Mouse (Mus musculus) brain, embryonic 14.5 days (tissue): ENCODE measurements around the gene Aurkb. TPM values are rescaled to one million over a fixed set of nuclear protein-coding genes. Genes with fewer than 3 reads are reported as not detected.
"Not testable (repeated sequence)": the region's sequence is repeated elsewhere in the genome, so short reads cannot be mapped to it uniquely, and the experiment has no call there.

Experiments
- DNase-seq: peaks from one replicate; pipeline ENCODE4 v3.0.0-alpha.2; 2011; ENCODE audit warnings: low read depth
- CTCF ChIP-seq: fragments of 200-500 bp; IDR thresholded peaks from 2 replicates; pipeline ENCODE4 v1.5.1; 2012; ENCODE audit warnings: inconsistent platforms, mild to moderate bottlenecking, moderate library complexity, borderline replicate concordance; ENCODE audit not compliant: insufficient read depth, insufficient read length; ENCODE audit errors: extremely low read depth
- POLR2A ChIP-seq: fragments of 200-500 bp; IDR thresholded peaks from 2 replicates; pipeline ENCODE4 v1.6.1; 2012; ENCODE audit warnings: mild to moderate bottlenecking, inconsistent platforms, borderline replicate concordance; ENCODE audit not compliant: poor library complexity, insufficient read depth, insufficient read length, severe bottlenecking; ENCODE audit errors: extremely low read depth
- polyA plus RNA-seq: library from polyadenylated mRNA; depleted of rRNA; stranded (reverse); fragments of >200 nt; gene quantifications from 2 replicates; pipeline ENCODE4 v1.2.3, GENCODE M21; 2012

The Aurkb gene
- polyA plus RNA-seq, 1 experiment, result 38.3 TPM

DNA sequence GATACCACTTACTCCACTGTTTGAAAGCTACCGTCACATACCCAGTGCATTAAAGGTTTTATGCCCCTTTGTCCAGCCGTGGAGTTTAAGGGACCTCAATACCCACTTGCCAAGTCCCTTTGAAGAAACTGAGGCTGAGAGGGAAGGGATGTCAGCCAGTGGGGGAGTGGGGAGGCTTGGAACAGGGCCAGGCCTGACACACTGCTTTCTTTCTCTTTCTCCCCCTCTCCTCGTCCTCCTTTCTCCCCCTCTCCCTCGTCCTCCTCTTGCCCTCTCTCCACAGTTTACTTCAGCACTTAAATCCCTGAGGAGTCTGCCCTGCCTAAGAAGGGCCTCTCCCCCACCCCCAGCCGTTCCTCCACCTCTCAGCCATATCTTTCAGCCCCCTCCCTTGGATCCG lies 44.9 kb downstream of the Aurkb start:
- TF ChIP-seq POLR2A, result no peak
- no peak for TF ChIP-seq CTCF
- no peak for DNase-seq

DNA sequence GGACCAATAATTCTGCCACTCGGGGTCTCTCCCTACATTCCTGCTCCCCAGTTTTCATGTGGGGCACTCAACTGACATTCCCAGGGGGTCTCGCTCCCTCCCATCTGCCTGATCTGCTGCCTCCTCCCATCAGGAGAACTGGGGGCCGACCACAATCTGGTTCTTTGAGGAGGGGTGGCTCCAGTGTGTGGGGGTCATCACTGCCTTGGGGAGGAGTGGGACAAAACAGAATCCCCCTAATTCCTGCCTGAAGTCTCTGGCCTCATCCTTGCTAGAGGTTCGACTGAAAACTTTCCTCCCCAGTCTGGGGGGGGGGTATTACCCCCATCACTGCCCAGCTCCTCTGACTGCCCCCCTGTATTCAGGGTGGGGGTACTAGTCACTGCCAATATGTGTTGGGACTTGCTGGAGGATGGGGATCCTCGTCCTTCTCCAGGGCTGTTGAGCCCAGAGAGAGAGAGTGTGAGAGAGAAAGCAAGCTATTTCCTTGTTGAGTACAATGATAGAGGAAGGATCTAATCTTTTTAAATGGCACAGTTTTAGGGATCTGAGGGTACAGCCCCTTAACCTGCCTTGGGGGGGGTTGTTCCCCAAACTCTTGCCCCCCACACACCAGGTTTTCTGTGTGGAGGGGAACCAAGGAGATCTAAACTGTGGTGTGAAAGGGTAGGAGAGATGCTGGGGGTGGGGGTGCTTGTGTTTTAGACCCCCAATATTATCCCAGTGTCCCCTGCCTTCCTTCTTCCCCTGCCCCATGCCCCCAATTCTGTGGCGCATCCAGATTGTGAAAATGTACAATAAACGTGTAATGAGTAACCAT lies 46.3 kb downstream of the Aurkb start:
- TF ChIP-seq CTCF (no peak), POLR2A (no peak)
- DNase-seq, result no peak

DNA sequence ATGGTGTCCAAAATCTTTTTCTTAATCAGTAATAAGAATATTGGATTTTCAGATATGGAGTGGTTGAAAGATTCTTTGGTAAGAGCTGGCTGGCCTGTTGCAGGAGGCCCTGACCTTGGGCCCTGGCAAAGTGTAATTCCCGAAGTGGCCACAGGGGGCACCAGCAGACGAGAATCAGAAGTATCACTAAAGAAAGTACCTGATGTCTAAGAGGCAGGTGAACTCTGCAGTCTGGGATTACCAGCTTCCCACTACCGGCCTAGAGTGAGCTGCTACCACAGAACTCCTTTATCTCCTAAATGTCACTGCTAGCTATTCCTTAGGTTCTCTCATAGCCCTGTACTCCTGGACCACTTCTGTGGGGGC lies 46.9 kb downstream of the Aurkb start:
- peak; percentile 86 for TF ChIP-seq CTCF
- TF ChIP-seq POLR2A, result no peak
- DNase-seq, result peak; percentile 69

DNA sequence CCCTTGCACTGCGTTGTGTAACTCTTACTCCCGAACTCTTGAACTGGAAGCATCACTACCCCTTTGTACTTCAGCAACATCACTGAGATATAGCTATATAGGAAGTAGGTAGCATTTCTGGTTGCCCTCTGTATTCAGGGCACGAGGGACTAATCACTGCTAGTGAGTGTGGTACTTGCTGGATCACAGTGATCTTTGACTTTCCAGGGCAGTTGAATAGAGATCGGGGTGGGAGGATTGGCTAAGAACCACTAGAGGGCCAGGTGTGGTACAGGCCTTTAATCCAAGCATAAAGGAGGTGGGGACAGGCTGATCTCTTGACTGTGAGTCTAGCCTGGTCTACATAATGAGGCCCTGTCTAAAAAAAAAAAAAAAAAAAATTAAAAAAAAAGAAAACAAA lies 47.4 kb downstream of the Aurkb start:
- DNase-seq, result no peak
- TF ChIP-seq POLR2A (no peak), CTCF (peak; percentile 18; the same call in 1 of the 2 replicates)

DNA sequence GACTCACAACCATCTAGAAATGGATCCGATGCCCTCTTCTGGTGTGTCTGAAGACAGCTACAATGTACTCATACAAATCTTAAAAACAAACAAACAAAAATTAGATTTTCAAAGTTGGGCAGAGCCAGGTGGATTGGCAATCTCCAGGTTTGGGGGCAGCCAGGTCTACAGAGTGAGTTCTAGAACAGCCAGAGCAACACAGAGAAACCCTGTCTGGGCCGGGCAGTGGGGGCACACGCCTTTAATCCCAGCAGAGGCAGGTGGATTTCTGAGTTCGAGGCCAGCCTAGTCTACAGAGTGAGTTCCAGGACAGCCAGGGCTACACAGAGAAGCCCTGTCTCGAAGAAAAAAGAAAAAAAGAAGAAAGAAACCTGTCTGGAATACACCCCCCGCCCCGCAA lies 48.4 kb downstream of the Aurkb start:
- DNase-seq, result not testable (repeated sequence)

DNA sequence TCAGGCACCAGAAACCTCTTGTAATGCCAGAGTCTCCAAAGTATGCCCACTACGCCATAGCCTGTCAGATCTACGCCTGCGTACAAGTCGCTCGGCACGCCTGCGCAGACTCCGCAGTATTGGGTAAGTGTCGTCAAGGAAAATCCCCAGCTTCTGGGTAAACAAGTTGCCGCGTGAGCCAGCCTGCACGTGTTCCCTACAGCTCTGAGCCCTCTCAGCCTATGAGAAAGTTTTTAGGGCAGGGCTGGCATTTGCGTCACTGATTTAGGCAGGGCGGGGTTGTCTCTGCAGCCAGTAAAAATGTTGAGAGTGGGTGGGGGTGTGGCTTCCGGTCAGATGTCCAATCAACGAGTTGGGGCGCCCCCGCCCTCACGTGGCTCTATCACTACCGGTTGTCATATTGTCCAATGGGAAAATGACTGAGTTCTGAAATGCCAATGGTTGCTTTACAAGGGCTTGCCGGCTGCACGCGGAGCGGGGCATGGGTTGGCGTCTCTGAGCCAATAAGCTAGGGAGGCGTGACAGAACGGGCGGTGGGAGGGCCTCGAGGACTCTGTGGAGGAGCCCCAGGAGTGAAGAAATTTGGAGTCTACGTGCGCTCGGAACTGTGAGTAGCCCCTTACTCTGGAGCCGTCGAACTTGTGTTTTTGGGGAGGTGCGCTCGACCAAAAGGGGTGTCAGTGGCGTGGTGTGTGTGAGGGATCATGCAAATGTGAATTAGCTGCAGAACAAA lies 49.4 kb downstream of the Aurkb start, which contains the start of gene Per1:
TSS of gene Per1 (plus strand) at position 521 of the 733 bp plus-strand sequence.
- TF ChIP-seq POLR2A (no peak), CTCF (no peak)
- DNase-seq, result peak; percentile 100

DNA sequence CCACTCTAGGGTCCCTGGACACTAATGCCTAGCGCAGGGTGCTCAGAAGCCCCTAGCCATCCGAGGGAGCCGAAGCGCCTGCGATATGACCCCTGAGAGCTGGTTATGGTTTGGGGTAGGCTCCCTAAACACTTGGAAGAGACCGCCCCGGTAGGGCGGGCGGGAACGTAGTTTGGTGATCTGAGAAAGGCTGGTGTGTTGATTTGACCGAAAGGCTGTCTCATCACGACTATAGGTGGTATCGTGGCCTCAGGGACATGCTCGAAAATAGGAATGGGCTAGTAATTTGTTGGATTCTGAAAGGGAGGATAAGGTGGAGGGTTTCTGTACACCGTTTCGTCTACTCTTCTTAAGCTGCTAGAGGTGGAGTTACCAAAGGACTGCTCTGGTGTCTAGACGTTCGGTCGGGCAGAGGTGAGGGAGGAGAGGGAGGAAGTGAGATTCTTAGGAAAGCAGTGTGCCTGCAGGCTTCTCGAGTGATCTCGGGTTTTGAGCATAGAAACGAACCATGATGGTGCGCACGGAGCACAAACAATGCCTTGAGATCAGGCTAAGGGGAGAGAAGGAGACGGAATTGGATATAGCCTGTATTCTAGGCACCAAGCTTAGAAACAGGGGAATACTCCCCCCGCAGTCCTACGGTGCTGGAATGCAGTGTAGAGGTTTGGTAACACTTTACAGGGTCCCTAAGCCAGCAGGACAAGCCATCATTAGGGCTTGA lies 50.2 kb downstream of the Aurkb start:
- TF ChIP-seq POLR2A (no peak), CTCF (no peak)
- DNase-seq, result peak; percentile 11

DNA sequence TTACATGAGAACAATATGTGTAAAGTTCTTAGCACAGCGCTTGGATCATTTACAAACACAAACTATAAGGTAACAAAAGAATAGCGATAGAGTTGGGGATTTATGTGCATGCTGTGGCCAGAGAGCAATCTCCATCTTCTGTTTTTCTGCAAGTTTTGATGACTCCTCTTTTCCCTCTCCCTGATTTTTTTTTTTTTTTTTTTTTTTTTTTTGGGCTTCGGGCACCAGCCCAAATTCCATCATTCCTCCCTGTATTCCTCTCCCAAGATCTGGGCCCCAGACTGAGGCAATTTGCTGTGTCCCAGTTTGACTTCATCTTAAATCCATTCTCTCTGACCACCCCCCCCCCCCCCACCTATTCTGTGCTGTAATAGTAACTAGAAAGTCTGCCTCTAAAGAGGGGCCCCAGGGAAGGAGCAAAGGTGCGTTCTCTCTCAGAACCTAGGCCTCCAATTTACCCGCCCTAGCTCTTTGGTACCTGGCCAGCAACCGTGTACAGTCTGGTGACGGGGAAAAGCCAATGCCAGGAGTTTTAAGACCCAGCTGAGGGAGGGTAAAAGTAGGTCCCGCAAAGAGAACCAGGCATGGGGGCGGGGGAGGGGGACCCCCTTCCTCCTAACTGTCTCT lies 51.0 kb downstream of the Aurkb start:
- no peak for DNase-seq

DNA sequence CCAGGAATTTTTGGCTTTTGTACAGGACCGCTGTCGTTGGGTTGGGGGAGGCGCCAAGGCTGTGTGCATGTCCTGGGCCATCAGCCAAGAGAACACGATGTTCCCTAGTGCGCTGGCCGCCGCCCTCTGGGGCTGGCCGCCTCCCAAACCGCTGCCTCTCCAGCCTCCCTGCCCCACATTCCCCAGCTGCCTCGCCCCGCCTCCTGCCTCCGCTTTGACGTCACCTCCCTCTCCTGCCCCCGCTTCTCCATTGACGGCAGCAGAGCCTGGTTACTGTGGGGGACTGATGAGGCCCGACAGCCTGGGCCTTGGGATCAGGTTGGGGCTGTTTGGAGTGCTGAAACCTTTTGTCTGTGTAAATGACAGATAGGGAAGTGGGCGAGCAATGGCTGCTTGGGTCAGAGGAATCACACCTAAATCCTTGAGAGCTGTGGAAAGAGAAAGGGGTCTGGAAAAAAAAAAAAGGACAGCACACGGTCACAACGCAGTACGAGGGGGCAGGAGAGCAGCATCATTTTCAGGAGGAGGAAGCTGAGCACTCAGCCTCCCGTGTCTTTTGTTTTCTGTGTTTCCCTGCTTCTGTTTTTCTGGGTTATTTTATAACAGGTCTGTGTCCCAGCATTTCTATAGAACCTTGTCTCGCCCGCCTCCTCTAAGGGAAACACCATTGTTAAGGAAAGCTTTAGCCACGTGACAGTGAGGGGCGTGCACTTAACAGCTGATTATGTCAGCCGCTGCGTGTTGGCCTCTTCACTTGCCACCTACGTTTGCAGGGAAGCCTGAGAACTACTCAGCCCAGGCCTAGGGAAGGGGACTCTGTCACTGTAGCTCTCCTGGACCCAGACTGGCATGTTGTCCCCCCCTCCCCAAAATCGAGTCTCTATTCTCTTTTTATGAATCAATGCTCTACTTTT lies 51.8 kb downstream of the Aurkb start:
- TF ChIP-seq CTCF, result no peak
- peak; percentile 95 for DNase-seq

More for the DNA sequence above, 51.0 kb downstream of the Aurkb start:
- TF ChIP-seq POLR2A (no peak), CTCF (no peak)

DNA sequence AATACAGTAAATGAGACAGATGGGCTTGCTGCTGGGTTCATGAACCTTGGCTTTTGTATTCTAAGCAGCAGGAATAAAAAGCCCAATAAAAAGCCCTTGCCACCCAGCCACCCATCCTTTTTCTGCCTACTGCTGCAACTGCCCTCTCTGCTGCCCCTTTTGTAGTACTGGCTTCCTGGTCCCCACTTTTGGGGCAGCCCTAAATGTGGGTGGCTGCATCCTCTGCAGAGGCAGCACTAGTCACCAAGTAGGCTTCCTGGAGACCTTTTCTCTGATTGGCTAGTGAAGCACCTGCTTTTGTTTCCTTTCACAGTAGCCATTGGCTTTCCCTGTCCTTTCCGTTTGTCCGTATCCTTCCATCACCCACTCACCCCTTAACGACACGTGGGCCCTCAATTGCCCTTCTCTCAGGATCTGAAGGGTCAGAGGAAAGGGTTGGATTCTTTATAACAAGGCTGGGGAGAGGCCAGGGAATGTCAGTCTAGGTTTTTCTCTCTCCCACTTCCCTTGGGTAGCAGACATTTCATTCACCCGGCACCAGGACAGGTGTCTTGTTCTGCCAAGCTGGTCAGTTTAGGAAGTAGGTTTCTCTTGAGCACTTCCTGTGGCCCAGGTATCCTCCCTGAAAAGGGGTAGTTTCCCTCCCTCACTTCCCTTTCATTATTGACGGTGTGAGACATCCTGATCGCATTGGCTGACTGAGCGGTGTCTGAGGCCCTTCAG lies 52.8 kb downstream of the Aurkb start:
- no peak for DNase-seq
- TF ChIP-seq CTCF, result no peak

DNA sequence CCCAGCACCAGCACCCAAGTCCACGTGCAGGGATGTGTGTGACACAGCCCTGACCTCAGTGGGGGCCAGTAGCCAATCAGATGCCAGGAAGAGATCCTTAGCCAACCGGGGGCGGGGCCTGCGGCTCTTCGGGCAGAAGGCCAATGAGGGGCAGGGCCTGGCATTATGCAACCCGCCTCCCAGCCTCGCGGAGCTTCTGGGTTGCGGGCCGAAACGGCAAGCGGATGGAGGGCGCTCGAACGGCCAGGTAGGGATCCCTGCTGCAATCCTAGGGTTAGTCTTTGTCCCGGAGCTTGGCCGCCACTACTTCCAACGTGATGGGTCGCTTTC lies 53.3 kb downstream of the Aurkb start:
- peak; percentile 95 for DNase-seq

More for the DNA sequence above, 53.3 kb downstream of the Aurkb start:
- TF ChIP-seq CTCF, result no peak
- peak; percentile 16; the same call in 1 of the 2 replicates for TF ChIP-seq POLR2A
